Mouse (Mus musculus) hindbrain, postnatal 0 days (tissue): Measurements from ENCODE around the gene Dusp8. TPM values are rescaled to one million over a fixed set of nuclear protein-coding genes. Genes with fewer than 3 reads are reported as not detected.
"Not testable (repeated sequence)": the region's sequence is repeated elsewhere in the genome, so short reads cannot be mapped to it uniquely, and the experiment has no call there.

ENCODE experiments used
- ATAC-seq: fragments of 200-750 bp; cut with Nextera tagmentation; 2 replicates; pipeline ENCODE4 v1.8.0; 2017; ENCODE audit warnings: mild to moderate bottlenecking, moderate TSS enrichment, moderate library complexity
- DNase-seq: peaks from one replicate; pipeline ENCODE4 v3.0.0-alpha.2; 2015; ENCODE audit warnings: low spot score
- H3K27ac ChIP-seq: fragments of 300-500 bp; sonication (generic); 2 replicates; pipeline ENCODE4 v1.5.1; 2014; ENCODE audit warnings: mild to moderate bottlenecking
- H3K27me3 ChIP-seq: fragments of 300-500 bp; sonication (generic); 2 replicates; pipeline ENCODE4 v1.6.1; 2014; ENCODE audit warnings: low read length, mixed read lengths; ENCODE audit not compliant: insufficient read depth
- H3K36me3 ChIP-seq: fragments of 300-500 bp; sonication (generic); 2 replicates; pipeline ENCODE4 v1.6.1; 2014; ENCODE audit warnings: low read length, mixed read lengths; ENCODE audit not compliant: insufficient read depth
- H3K4me1 ChIP-seq: fragments of 300-500 bp; sonication (generic); 2 replicates; pipeline ENCODE4 v1.6.1; 2014; ENCODE audit warnings: antibody characterized with exemption, low read length, mixed read lengths; ENCODE audit not compliant: insufficient read depth
- H3K4me2 ChIP-seq: fragments of 300-500 bp; sonication (generic); 2 replicates; pipeline ENCODE4 v1.6.1; 2014; ENCODE audit warnings: low read depth, mild to moderate bottlenecking, low read length, moderate library complexity, mixed read lengths
- H3K4me3 ChIP-seq: fragments of 300-500 bp; sonication (generic); 2 replicates; pipeline ENCODE4 v1.5.1; 2014; ENCODE audit warnings: low read length
- H3K9ac ChIP-seq: fragments of 300-500 bp; sonication (generic); replicated peaks from 2 replicates; pipeline ENCODE4 v1.6.1; 2014; ENCODE audit warnings: mild to moderate bottlenecking, low read length, moderate library complexity, mixed read lengths
- H3K9me3 ChIP-seq: fragments of 300-500 bp; sonication (generic); 2 replicates; pipeline ENCODE4 v1.6.1; 2016; ENCODE audit warnings: low read length, mixed read lengths
- CTCF ChIP-seq: IDR thresholded peaks from 2 replicates; pipeline ENCODE4 v1.5.1; 2016; ENCODE audit warnings: antibody characterized with exemption, control low read depth, low read depth
- WGBS: fragments of 180-500 bp; shearing (Covaris S2); extraction: QIAGEN DNeasy Blood & Tissue Kit; methylation state at CpG from one replicate; pipeline ENCODE4 v1.1.7; 2014; 5-methylcytosine and 5-hydroxymethylcytosine counted together
- polyA plus RNA-seq: library from polyadenylated mRNA; unstranded; fragments of >200 nt; fragmentation: Nextera tagmentation; extraction: Ambion mirVana; gene quantifications from 2 replicates; pipeline ENCODE4 v1.2.1, GENCODE M21; 2015
- total RNA-seq: library from RNA; depleted of rRNA; stranded (reverse); fragments of >200 nt; gene quantifications from 2 replicates; pipeline ENCODE4 v1.2.3, GENCODE M21; 2014

Dusp8 gene
- total and polyA plus RNA-seq, 2 experiments from 2014 or later: 94.6 to 129 TPM

GRCm38 (mm10) chr7:142128843-142129242 lies 33.2 kb upstream of the Dusp8 start:
- peak; percentile 25; the same call in 1 of the 2 replicates for TF ChIP-seq CTCF
- DNase-seq (no peak), ATAC-seq (no peak)
- Histone ChIP-seq H3K4me3 (no peak overlapping the region), H3K4me2 (no peak overlapping the region), H3K36me3 (no peaks in the 10 kb centered on the region), H3K9ac (no peak overlapping the region), H3K9me3 (no peaks in the 10 kb centered on the region), H3K4me1 (no peaks in the 10 kb centered on the region), H3K27ac (no peak overlapping the region), H3K27me3 (no peaks in the 10 kb centered on the region)
- 62% methylated on average over 4 of the region's 4 CpGs for WGBS

- H3K27me3 ChIP-seq, H3K9me3 ChIP-seq, DNase-seq, H3K4me1 ChIP-seq, H3K27ac ChIP-seq, H3K9ac ChIP-seq, H3K4me2 ChIP-seq, H3K36me3 ChIP-seq, H3K4me3 ChIP-seq, ATAC-seq: not testable (repeated sequence)
- 88% methylated on average over 1 of the region's 1 CpGs for WGBS
Measured at GRCm38 (mm10) chr7:142120629-142121028, 25.0 kb upstream of the Dusp8 start, which contains the start of gene Gm45618. TSS of gene Gm45618 (minus strand) at chr7:142120729.

DNA sequence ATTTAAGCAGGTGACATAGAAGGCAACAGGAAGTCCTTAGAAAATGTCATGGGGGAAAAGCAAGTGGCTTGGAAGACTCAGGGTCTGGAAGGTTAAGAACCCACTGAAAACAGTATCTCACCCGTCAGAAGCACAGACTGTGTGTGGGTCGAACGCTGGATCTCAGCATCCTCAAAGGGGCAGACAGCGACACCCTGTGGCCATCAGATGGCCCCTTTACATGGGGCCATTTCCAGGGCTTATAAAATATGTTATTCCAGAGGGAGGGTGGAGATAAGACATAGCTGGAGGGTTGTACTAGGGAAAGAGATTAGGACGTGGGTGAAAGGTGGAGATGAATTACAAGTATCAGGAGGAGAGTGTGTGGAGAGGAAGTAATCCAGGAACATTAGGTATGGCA lies 24.0 kb upstream of the Dusp8 start:
- no peaks in the 10 kb centered on the region for H3K27me3 ChIP-seq
- no peak overlapping the region for H3K4me2 ChIP-seq
- H3K36me3 ChIP-seq: no peaks in the 10 kb centered on the region
- H3K9me3 ChIP-seq: no peaks in the 10 kb centered on the region
- H3K9ac ChIP-seq: no peak overlapping the region
- H3K4me1 ChIP-seq: no peaks in the 10 kb centered on the region
- TF ChIP-seq CTCF: peak; percentile 60
- ATAC-seq (no peak), DNase-seq (peak; percentile 48)
- 19% methylated on average over 5 of the region's 5 CpGs for WGBS
- no peak overlapping the region for H3K27ac ChIP-seq
- no peak overlapping the region for H3K4me3 ChIP-seq

GRCm38 (mm10) chr7:142104747-142105146 lies 9.1 kb upstream of the Dusp8 start:
- Histone ChIP-seq H3K9me3 (no peaks in the 10 kb centered on the region), H3K36me3 (no peaks in the 10 kb centered on the region), H3K9ac (no peak overlapping the region), H3K27ac (no peak overlapping the region), H3K4me2 (no peak overlapping the region), H3K4me1 (no peaks in the 10 kb centered on the region), H3K27me3 (no peaks in the 10 kb centered on the region), H3K4me3 (no peak overlapping the region)
- DNase-seq (no peak), ATAC-seq (no peak)
- WGBS: 64% methylated on average over 5 of the region's 5 CpGs
- no peak for TF ChIP-seq CTCF

GRCm38 (mm10) chr7:142097776-142098175 lies 2.1 kb upstream of the Dusp8 start:
- Histone ChIP-seq H3K27ac (no peak overlapping the region), H3K4me1 (peaks cover 2% of the 10 kb centered on the region; the same call in 1 of the 2 replicates), H3K4me3 (no peak overlapping the region), H3K9ac (no peak overlapping the region), H3K9me3 (no peaks in the 10 kb centered on the region), H3K27me3 (no peaks in the 10 kb centered on the region), H3K36me3 (no peaks in the 10 kb centered on the region), H3K4me2 (peak overlapping the region; percentile 34)
- DNase-seq: peak; percentile 92
- TF ChIP-seq CTCF: peak; percentile 98
- 8% methylated on average over 9 of the region's 9 CpGs for WGBS
- ATAC-seq: peak; percentile 57

DNA sequence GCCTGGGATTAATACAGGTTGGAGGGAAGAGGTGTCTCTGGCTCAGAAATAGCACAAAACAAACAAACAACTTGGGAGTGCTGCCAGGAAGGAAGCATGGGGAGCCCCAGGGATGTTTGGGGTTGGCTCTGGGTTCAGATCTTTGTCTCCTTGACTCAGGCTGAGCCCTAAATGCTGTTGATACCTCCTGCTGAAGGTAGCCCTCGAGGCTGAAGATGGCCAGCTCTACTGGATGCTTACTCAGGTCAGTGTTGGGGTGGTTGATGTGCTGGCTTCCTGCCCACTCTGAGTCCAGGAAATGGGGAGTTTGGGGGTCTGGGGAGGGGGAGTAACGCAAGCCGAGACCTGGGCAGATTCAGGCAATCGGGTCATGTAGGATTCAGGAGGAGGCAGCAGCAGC lies 1.1 kb upstream of the Dusp8 start:
- no peak for TF ChIP-seq CTCF
- Histone ChIP-seq H3K36me3 (no peaks in the 10 kb centered on the region), H3K4me2 (peak overlapping the region; percentile 95; the same call in 1 of the 2 replicates), H3K9ac (no peak overlapping the region), H3K4me1 (peaks cover 11% of the 10 kb centered on the region; the same call in 1 of the 2 replicates), H3K27ac (no peak overlapping the region), H3K9me3 (no peaks in the 10 kb centered on the region), H3K4me3 (no peak overlapping the region), H3K27me3 (no peaks in the 10 kb centered on the region)
- ATAC-seq (no peak), DNase-seq (no peak)
- WGBS: 73% methylated on average over 4 of the region's 4 CpGs

DNA sequence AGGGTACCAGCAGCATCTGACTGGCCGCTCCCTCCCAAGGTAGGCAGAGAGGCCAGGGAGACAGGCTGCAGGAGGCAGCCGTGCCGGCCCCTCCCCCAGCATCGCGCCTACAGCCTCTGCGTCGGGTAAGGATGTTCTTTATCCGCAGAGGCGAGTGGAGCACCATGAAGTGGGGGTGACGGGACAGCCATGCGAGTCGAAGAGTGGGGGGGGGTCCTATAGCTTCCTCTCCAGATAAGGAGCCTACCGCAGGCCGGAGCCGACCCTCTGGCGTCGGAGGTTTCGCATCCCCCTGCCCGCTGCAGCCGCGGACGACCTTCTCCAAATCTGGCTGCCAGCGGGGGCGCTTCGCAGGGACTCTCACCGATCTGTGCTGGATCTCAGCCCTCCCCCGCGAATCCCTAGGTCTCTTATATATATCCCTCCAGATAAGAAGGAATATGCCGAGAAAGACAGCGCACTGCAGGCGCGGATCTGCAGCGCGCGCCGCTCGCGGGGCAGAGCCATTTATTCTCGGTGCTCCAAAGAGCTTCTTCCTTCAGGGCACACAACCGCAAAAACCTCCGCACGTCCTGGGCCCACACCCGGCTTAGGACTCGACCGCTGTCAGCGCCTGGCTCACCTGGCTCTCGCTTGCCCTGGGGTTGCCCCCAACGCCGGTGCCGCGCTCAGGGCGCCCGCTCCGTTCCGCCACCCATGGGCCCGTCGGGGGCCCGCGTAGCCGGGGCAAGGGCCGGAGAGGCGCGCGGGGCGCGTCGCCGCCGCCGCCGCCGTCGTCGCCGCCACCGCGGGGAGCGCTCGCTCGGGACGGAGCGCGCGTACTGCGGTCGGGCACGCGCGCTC lies 1.1 kb downstream of the Dusp8 start:
- peak; percentile 58 for DNase-seq
- Histone ChIP-seq H3K36me3 (no peaks in the 10 kb centered on the region), H3K27me3 (no peaks in the 10 kb centered on the region), H3K4me1 (peaks cover 33% of the 10 kb centered on the region), H3K4me2 (peak overlapping the region; percentile 95), H3K9ac (peak overlapping the region; percentile 96), H3K9me3 (no peaks in the 10 kb centered on the region), H3K4me3 (peak overlapping the region; percentile 73), H3K27ac (peak overlapping the region; percentile 94)
- TF ChIP-seq CTCF: no peak; the same call in 1 of the 2 replicates
- WGBS: under 1% methylated on average over 89 of the region's 89 CpGs
- peak; percentile 60 for ATAC-seq
